Mouse (Mus musculus): ENCODE measurements at regions not wholly inside any gene's neighbourhood (a gene's known extent, or its start where the extent isn't known, plus 50 kb on each side); places are given as distances from the start of the nearest gene placed in this dataset.

DNA sequence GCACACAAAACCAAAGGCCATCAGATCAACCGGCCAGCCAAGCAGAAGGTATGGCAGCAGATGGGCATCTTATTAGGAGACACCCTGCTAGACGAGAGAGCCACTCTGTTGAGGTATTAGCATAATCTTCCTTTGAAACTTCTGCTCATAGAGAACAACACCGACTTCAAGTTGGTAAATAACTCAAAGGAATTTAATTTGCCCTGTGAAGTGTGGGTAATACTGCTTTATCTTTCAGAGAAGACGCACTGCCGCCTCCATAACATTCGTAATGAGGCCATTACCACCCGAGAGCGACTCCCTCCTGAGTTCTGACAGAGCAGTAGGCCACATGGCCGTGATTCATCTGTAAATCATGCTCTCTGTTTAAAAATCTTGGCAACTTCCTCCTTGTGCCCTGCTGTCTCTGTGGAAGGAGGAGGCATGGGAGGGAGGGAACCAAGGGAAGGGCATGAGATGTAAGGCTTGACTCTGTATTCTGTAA lies 214.4 kb downstream of the Gm10260 start:
- peak overlapping the region; percentile 34 for H3K27ac ChIP-seq (replicated peaks; ENCODE audit: low read depth, low read length)
- H3K4me3 ChIP-seq (ENCODE audit: insufficient read depth, low read depth, low read length), result no peak overlapping the region

DNA sequence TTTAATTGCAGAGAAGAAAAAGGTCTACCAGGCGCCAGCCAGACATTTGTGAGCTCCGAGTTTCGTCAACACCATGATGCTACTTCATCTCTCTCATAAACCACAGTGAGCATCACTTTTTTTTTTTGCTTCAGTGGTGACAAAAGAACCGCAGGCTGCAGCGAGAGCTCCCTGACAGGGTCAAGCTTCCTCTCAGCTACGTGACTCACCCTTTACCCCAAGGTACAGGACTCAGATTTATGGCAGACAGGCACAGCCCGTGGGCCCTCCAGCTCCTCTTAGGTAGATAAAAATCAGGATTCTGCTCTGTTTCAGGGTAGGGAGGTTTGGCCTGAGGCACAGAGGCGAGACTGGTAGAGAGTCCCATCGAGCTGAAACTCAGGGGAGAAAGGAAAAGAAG lies 220.7 kb downstream of the Gm10260 start:
- no peak overlapping the region for H3K4me3 ChIP-seq (ENCODE audit: insufficient read depth, low read depth, low read length)
- H3K27ac ChIP-seq (replicated peaks; ENCODE audit: low read depth, low read length), result no peak overlapping the region
- H3K4me1 ChIP-seq (ENCODE audit: control insufficient read depth, insufficient read depth, insufficient read length, low read length), result no peaks in the 10 kb centered on the region

More for the DNA sequence above, 214.4 kb downstream of the Gm10260 start:
- H3K4me1 ChIP-seq (ENCODE audit: control insufficient read depth, insufficient read depth, insufficient read length, low read length), result peaks cover 14% of the 10 kb centered on the region

DNA sequence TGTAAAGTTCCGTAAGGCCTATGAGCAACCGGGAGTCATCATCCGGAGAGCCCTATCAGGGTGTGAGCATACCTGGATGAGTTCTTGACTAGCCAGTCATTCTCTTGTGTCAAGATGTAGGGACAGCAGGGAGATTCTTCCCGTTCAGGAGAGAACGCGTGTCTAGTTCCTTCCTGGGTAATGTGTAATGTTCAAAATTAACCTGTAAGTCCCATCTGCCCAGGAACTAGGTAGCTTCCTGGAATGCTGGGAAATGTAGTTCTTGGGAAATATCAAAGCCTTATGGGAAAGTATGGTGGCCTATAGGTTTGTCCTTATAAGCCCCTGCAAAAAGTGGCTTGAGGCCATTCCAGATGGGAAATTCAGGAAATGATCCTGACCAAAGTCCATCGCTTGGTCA lies 222.0 kb downstream of the Gm10260 start:
- no peak overlapping the region for H3K27ac ChIP-seq (replicated peaks; ENCODE audit: low read depth, low read length)
- H3K4me3 ChIP-seq (ENCODE audit: insufficient read depth, low read depth, low read length), result no peak overlapping the region
- no peaks in the 10 kb centered on the region for H3K4me1 ChIP-seq (ENCODE audit: control insufficient read depth, insufficient read depth, insufficient read length, low read length)

DNA sequence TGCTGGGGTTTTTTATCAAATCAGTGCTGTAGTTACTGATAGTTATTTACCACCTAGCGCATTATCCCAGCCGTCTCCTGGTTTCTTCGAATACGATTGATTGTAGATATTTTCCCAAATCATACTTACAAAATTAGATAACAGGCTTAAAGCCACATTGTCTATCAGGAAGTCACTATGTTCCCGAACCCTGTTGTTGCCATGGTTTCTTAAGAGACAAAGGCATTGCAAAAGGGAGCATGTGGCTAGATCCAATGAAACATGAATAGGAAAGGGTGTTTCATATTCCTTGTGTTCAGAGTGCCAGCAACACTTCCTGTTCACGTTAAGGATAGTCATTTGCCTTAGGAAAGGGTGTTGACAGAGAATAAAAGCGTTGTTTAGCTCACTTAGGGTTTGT lies 222.7 kb downstream of the Gm10260 start:
- no peaks in the 10 kb centered on the region for H3K4me1 ChIP-seq (ENCODE audit: control insufficient read depth, insufficient read depth, insufficient read length, low read length)
- no peak overlapping the region for H3K4me3 ChIP-seq (ENCODE audit: insufficient read depth, low read depth, low read length)
- no peak overlapping the region for H3K27ac ChIP-seq (replicated peaks; ENCODE audit: low read depth, low read length)

DNA sequence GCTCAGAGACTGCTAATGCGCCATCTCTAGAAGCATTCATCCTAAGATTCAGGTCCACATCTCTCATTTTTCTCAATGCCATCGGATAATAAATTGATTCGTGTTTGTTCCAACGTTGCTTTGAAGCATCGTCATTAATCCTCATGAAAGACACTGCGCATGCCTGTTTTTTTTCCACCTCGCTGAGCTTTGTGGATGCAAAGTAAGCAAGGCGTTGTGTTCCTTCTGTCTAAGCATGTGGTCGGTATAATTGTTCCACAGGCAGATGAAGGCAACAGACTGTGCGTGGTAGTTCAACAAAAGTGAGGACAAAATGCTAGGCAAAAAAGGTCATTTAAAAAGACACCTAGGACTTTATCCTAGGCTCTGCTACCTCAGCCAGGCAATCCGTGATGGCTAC lies 223.2 kb downstream of the Gm10260 start:
- Histone ChIP-seq H3K4me1 (ENCODE audit: control insufficient read depth, insufficient read depth, insufficient read length, low read length) (no peaks in the 10 kb centered on the region), H3K4me3 (ENCODE audit: insufficient read depth, low read depth, low read length) (no peak overlapping the region), H3K27ac (replicated peaks; ENCODE audit: low read depth, low read length) (no peak overlapping the region)

DNA sequence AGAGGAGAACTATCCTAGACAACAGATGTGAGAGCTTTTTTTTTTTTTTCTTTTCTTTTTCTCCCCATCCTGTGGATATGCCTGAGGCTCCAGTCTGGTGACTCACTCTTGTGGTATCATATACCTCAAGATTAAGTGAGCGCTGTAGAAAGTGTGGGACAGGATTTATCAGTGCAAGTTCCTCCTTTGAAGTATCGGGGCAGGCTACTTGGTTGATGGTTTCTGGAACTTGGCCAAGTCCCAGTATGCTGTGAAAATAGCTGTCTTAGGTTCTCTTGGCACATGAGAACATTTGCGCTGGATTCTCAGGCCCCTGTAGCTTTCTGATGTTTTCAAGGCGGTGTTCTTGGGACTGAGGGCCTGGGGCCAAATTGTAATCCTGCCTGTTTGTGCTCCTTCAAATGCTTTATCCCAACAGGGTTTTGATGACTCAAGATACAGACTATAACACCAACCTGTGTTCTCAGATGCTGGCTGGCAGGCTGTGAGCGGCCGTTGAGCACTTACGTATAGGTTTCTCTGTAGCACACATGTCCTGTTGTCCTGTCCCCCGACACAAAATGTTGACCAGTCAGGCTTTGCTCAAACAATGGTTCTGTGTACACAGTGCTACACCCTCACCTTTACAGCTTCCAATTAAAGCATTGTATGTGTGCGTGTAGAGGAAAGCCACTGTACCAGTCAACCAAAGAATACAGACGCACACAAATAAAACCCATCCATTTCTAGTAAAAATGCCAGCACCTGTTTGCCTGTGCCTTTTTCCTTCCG lies 226.4 kb downstream of the Gm10260 start:
- H3K27ac ChIP-seq (replicated peaks; ENCODE audit: low read depth, low read length), result no peak overlapping the region
- H3K4me3 ChIP-seq (ENCODE audit: insufficient read depth, low read depth, low read length), result no peak overlapping the region
- H3K4me1 ChIP-seq (ENCODE audit: control insufficient read depth, insufficient read depth, insufficient read length, low read length), result peaks cover 5% of the 10 kb centered on the region; the same call in 1 of the 2 replicates

DNA sequence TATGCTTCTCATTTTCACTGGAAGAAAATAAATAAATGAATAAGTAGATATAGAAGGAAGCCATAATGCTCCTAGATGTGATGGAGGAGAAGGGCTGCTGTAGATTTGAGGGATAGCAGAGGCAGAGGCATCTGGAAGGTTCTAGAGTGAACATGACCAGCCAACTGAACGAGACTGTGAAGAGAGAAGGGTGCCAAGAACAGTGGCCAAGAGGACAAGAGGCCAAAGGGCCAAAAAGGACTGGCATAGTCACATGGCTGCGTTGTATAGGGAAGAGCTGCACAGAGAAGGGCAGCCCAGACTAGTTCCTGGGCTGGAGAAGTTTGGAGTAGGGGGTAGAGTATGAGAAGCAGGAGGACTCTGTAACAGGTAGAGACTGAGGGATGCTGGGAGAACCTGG lies 229.3 kb downstream of the Gm10260 start:
- H3K4me3 ChIP-seq (ENCODE audit: insufficient read depth, low read depth, low read length), result no peak overlapping the region
- peaks cover 5% of the 10 kb centered on the region; the same call in 1 of the 2 replicates for H3K4me1 ChIP-seq (ENCODE audit: control insufficient read depth, insufficient read depth, insufficient read length, low read length)
- H3K27ac ChIP-seq (replicated peaks; ENCODE audit: low read depth, low read length), result peak overlapping the region; percentile 71

DNA sequence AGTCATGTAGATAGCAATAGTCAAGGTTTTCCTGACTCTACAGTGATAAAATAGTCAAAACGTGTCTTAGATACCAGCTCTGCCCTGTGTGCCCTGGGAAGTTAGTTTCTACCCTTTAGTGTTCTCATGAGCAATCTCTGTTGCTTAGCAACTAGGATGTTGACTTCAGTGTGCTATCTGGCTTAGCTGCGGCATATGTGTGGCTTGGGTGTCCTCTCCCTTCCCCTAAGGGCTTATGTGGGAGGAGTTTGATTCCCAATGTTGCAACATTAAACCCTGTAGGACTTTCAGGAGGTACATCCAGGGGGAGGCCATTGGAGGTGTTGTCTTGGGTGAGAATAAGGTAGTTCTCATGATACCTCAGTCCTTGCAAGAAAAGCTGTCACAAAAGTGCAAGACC lies 229.9 kb downstream of the Gm10260 start:
- Histone ChIP-seq H3K4me3 (ENCODE audit: insufficient read depth, low read depth, low read length) (no peak overlapping the region), H3K4me1 (ENCODE audit: control insufficient read depth, insufficient read depth, insufficient read length, low read length) (peaks cover 5% of the 10 kb centered on the region; the same call in 1 of the 2 replicates), H3K27ac (replicated peaks; ENCODE audit: low read depth, low read length) (peak overlapping the region; percentile 71)

DNA sequence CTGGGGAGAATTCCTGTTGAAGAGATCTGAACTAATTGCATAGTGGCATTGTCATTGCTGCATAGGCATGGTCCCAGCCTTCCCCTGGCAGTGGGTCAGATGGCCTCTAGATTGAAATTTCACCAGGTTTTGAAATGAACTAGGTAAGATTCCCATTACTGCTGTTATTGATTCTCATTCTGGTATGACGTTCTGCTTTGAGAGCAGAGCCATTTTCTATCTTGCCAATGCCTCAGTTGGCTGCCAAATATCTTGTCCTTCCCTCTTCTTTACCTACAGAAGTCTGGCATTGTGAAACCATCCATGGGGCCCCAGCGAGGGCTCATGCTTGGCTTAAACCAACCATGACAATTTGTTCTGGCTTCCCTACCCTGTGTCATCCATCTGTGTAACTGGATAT lies 232.5 kb downstream of the Gm10260 start:
- no peak overlapping the region for H3K4me3 ChIP-seq (ENCODE audit: insufficient read depth, low read depth, low read length)
- H3K27ac ChIP-seq (replicated peaks; ENCODE audit: low read depth, low read length), result no peak overlapping the region
- H3K4me1 ChIP-seq (ENCODE audit: control insufficient read depth, insufficient read depth, insufficient read length, low read length), result peaks cover 5% of the 10 kb centered on the region; the same call in 1 of the 2 replicates

DNA sequence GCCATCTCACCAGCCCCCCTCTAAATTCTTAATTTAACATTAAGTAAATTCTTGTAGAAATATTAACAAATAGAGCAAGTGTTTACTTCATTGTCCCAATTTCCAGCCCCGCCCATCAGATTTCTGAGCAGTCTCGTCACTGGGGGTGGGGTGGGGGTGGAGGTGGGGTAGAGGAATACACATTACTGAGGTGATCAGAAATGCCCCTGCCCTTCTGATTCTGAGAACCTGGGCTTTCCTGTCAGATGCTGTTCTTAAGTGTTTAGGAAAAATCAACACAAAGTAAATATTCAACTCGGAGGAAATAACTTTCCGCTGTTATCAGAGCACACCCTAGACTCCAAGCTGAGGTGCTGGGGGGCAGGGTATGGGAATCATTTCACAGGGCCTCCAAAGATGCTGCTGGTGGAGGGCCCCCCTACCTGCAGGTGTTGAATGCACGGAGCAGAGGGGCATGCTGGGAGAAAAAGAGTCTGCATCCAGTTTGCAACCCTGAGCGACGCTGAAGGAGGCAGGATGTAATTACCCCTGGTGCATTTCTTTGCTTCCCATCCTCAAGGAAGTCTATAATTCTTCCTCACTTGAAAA lies 235.5 kb downstream of the Gm10260 start:
- no peak overlapping the region for H3K27ac ChIP-seq (replicated peaks; ENCODE audit: low read depth, low read length)
- no peaks in the 10 kb centered on the region for H3K4me1 ChIP-seq (ENCODE audit: control insufficient read depth, insufficient read depth, insufficient read length, low read length)
- no peak overlapping the region for H3K4me3 ChIP-seq (ENCODE audit: insufficient read depth, low read depth, low read length)

DNA sequence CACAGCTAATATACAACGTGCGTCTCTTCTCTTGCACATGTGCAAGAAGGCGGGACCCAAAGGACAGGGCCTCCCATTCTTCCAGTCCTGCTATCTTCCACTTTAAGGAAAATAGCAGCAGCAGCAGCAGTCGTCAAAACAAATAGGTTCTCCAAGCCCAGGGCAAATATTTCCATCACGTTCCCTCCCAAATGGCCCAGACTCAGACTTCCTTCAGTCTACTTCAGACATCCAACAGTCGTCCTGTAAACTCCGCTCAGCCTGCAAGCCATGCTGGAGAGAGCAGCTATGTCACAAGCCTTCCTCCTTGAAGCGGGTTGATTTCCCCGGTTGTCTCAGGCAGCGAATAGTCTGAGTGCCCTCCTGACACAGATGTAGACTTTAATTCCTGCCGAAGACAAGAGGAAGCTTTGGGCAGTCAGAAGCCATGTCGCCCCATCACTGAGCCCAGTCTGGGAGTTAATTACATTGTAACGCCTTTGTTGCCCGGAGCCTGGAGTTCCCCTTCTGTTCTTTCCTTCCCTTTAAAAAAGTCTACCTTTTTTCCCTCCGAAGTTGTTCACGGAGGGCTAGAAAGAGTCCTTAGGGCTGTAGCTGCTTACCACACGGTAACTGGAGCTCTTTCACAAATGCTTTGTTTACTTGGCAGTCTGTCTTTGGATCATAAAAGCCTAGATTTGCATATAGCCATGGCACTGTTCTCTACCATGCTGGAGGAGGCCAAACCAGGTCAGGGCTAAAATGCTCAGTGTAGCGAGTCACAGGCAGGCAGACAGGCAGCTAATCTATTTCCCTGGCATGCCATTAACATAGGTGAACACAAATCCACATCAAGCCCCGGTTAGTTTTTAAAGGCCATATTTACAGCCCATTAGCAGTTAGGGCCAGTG lies 236.7 kb downstream of the Gm10260 start:
- Histone ChIP-seq H3K4me1 (ENCODE audit: control insufficient read depth, insufficient read depth, insufficient read length, low read length) (no peaks in the 10 kb centered on the region), H3K27ac (replicated peaks; ENCODE audit: low read depth, low read length) (no peak overlapping the region), H3K4me3 (ENCODE audit: insufficient read depth, low read depth, low read length) (no peak overlapping the region)

DNA sequence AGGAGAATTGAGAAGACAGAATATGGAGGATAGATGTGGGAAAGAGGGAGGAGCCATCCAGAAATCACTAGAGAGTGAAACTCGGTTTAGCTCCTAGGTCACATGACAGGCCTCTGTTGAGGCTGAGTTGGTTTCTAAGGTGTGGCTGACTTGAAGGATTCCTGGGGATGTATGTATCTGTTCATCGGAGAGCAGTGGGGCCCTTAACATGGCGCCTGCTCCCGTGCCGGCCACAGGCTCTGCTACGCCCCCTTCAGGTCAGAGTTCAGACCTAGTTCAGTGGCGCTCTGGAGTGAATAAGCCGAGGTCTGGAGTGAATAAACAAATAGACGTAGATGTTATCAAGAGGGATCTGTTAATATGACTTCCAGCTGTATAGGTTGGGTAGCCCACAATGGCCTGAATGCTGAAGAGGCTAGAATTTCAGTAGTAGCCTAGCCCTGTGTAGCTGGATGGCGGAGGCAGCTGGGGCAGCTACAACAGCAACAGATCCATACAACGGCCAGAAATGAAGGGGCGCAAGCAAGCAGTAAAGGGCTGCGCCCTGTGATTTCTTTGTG lies 239.4 kb downstream of the Gm10260 start:
- Histone ChIP-seq H3K27ac (replicated peaks; ENCODE audit: low read depth, low read length) (no peak overlapping the region), H3K4me1 (ENCODE audit: control insufficient read depth, insufficient read depth, insufficient read length, low read length) (no peaks in the 10 kb centered on the region), H3K4me3 (ENCODE audit: insufficient read depth, low read depth, low read length) (no peak overlapping the region)

DNA sequence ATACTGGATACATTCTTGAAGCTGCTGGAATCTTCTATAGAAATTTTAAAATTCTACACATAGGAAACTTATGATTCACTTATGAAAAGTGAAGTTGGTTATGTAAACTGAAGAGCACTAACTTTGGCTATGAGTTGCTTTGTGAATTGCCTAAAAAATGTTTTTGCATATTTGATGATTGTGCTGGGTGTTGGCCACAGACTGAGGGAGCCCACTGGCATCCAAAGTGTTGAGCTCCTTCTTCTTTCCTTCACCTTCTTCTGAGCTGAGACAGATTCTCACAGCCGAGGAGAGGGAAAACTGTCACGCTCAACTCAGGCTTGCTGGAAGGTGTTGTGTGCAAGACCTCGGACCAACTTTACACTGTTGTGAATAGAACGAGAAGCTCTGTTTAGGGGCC lies 243.7 kb downstream of the Gm10260 start:
- Histone ChIP-seq H3K4me3 (ENCODE audit: insufficient read depth, low read depth, low read length) (no peak overlapping the region), H3K27ac (replicated peaks; ENCODE audit: low read depth, low read length) (no peak overlapping the region), H3K4me1 (ENCODE audit: control insufficient read depth, insufficient read depth, insufficient read length, low read length) (no peaks in the 10 kb centered on the region)

DNA sequence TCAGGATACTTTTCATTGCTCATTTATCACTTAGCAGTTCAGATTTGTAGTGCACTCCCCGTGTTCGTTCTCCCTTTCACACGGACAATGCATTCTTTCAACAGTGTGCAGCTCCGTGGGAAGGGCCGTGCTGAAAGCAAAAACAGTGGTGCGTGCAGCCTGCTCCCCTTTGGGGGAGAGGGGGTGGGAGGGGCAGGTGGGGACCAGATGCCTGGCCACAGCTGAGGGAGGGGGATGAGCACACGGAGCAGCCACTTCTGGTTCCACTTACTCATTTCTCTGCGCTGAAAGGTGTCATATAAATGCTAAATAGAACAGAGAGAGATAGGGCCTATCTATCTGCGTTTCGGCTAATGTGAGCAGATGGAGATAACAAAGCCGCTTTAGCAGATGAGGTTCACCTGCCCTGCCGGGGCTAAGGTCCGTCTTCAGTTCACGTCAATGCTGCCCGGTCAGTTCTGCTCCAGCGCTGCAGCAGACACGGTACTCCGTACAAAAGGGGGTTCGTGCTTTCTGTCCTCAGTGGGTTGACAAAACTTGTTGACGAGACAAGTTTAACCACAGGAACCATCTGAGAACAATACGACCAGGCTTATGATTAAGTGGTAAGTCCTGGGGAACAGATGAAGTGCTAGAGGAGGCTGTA lies 245.9 kb downstream of the Gm10260 start:
- no peak overlapping the region for H3K4me3 ChIP-seq (ENCODE audit: insufficient read depth, low read depth, low read length)
- H3K27ac ChIP-seq (replicated peaks; ENCODE audit: low read depth, low read length), result no peak overlapping the region
- peaks cover 2% of the 10 kb centered on the region; the same call in 1 of the 2 replicates for H3K4me1 ChIP-seq (ENCODE audit: control insufficient read depth, insufficient read depth, insufficient read length, low read length)

All from brown adipose tissue, adult 24 weeks (tissue).